Mouse (Mus musculus) G1E (cell line): ENCODE measurements around the gene Plcd3. TPM values are rescaled to one million over a fixed set of nuclear protein-coding genes. Genes with fewer than 3 reads are reported as not detected.

Experiments
- ATAC-seq: 2 replicates; pipeline ENCODE4 v1.8.0; 2016; ENCODE audit warnings: mild to moderate bottlenecking; ENCODE audit not compliant: insufficient number of reproducible peaks, poor library complexity, low FRiP score, severe bottlenecking; ENCODE audit errors: extremely low read depth
- DNase-seq: peaks from one replicate; pipeline ENCODE4 v3.0.0; 2012; ENCODE audit warnings: low spot score
- H3K27me3 ChIP-seq: 2 replicates; pipeline ENCODE4 v1.6.1; 2012; ENCODE audit warnings: mild to moderate bottlenecking, low read length, inconsistent platforms; ENCODE audit not compliant: insufficient read depth
- H3K36me3 ChIP-seq: replicated peaks from 2 replicates; pipeline ENCODE3; 2012; ENCODE audit warnings: mild to moderate bottlenecking, inconsistent platforms
- H3K4me1 ChIP-seq: 2 replicates; pipeline ENCODE4 v1.6.1; 2012; ENCODE audit warnings: low read depth, low read length, inconsistent platforms, mixed read lengths; ENCODE audit not compliant: insufficient read depth
- H3K4me3 ChIP-seq: 2 replicates; pipeline ENCODE4 v1.5.1; 2012; ENCODE audit warnings: low read depth, mild to moderate bottlenecking, inconsistent platforms, low read length, moderate library complexity, mixed read lengths
- H3K9me3 ChIP-seq: replicated peaks from 2 replicates; pipeline ENCODE4 v1.6.1; 2012; ENCODE audit warnings: inconsistent platforms
- CTCF ChIP-seq: IDR thresholded peaks from 2 replicates; pipeline ENCODE4 v1.5.1; 2012; ENCODE audit warnings: low read depth, low read length, inconsistent platforms, mixed read lengths
- GATA1 ChIP-seq: IDR thresholded peaks from 2 replicates; pipeline ENCODE4 v1.6.1; 2012; ENCODE audit warnings: borderline replicate concordance, low read length, inconsistent platforms, mixed read lengths
- GATA2 ChIP-seq: IDR thresholded peaks from 2 replicates; pipeline ENCODE4 v1.6.1; 2012; ENCODE audit warnings: low read depth, low read length, inconsistent platforms, borderline replicate concordance
- POLR2AphosphoS5 ChIP-seq: IDR thresholded peaks from 2 replicates; pipeline ENCODE4 v1.6.1; 2012; ENCODE audit warnings: low read depth, low read length, inconsistent platforms; ENCODE audit not compliant: insufficient replicate concordance
- TAL1 ChIP-seq: conservative IDR thresholded peaks from 2 replicates; pipeline ENCODE4 v1.6.1; 2012; ENCODE audit warnings: low read depth, low read length, inconsistent platforms, mixed read lengths
- polyA plus RNA-seq: library from polyadenylated mRNA; stranded (reverse); fragments of >175 nt; gene quantifications from 2 replicates; pipeline ENCODE4 v1.2.3, GENCODE M21; 2012
- total RNA-seq, 2 experiments: library from RNA; stranded (forward) in 1 of 2; stranded (reverse) in 1 of 2; fragments of 200-1000 nt in 1 of 2; fragments of >200 nt in 1 of 2; fragmentation: Nextera tagmentation in 1 of 2; gene quantifications; 2 replicates each; pipeline ENCODE4 v1.2.3; 2014 to 2017

Plcd3 gene
- total and polyA plus RNA-seq, 3 experiments = 0.11 TPM; not detected in 2

DNA sequence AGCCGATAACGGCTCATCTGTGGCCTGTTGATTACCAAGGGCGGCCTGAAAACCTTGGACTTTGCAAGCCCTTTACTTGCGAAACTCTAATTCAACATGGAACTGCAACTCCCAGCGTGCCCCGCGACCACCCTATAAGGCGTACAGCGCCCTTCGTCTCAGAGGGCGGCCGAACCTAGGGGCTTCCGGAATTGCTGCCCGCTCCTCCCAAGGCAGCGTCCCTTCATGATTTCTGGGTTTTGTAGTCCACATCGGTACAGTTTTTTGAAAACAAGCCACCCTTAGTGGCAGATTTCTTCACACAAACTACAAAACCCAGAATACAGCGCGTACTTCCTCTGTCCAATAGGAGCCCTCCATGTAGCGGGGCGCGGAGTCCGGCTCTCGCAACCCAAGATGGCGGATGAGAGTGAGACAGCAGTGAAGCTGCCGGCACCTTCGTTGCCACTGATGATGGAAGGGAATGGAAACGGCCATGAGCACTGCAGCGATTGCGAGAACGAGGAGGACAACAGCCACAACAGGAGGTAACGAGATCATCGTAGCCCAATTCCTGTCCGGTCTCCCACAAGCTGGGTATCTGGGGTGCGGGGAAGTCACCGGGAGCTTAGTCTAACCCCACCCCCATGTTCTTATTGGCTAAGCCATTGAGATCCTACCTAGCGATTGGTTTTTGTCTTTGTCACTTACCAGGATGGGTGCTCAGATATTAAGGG lies 73.1 kb downstream of the Plcd3 start, which contains the start of the genes Nmt1 and Dcakd:
Nmt1 (plus strand) TSS at position 15 of the 716 bp plus-strand sequence.
Dcakd (minus strand) TSS at position 158 of the 716 bp plus-strand sequence.
- H3K4me1 ChIP-seq = peaks cover 41% of the 10 kb centered on the region

DNA sequence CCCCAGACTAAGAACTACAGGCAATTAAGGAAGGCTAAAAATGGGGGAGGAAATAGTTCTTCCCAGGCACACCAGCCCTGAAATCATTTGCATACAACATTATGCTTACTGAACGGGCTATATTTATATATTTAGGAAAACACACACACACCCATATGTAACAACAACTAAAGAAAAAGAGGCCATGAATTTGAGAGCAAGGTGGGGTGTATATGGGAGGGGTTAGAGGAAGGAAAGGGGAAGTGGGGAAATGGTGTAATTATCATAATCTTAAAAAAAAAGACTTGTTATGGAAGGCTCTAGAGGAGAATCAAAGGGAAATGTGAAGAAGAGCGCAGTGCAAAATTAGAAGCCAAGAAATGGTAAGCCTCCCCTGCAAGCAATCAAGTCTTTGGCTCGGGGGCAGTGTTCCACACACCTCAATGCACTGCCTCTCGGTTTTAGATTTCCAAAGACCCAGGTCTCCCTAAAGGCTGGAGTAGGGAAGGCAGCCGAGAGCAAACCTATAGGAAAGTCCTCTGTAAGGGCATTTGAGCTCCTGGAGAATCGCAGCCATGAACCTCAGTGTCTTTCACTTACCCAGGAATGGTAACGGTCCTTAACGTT lies 73.8 kb downstream of the Plcd3 start:
- Histone ChIP-seq H3K9me3 (no peaks in the 10 kb centered on the region), H3K36me3 (peaks cover 64% of the 10 kb centered on the region), H3K4me1 (peaks cover 39% of the 10 kb centered on the region), H3K4me3 (peak overlapping the region; percentile 81), H3K27me3 (no peaks in the 10 kb centered on the region)
- TF ChIP-seq GATA1 (no peak), POLR2AphosphoS5 (no peak), CTCF (no peak), TAL1 (no peak), GATA2 (no peak)
- DNase-seq (peak; percentile 22), ATAC-seq (no peak)

More for the DNA sequence above, 73.1 kb downstream of the Plcd3 start, which contains the start of the genes Nmt1 and Dcakd:
- ATAC-seq (peak; percentile 91), DNase-seq (peak; percentile 88)
- H3K27me3 ChIP-seq = no peaks in the 10 kb centered on the region
- H3K9me3 ChIP-seq = no peaks in the 10 kb centered on the region
- H3K36me3 ChIP-seq = peaks cover 64% of the 10 kb centered on the region
- TF ChIP-seq CTCF = no peak
- TF ChIP-seq POLR2AphosphoS5 = no peak
- no peak for TF ChIP-seq GATA2
- no peak for TF ChIP-seq TAL1
- no peak for TF ChIP-seq GATA1
- H3K4me3 ChIP-seq = peak within 1 kb of the TSS; percentile 81

DNA sequence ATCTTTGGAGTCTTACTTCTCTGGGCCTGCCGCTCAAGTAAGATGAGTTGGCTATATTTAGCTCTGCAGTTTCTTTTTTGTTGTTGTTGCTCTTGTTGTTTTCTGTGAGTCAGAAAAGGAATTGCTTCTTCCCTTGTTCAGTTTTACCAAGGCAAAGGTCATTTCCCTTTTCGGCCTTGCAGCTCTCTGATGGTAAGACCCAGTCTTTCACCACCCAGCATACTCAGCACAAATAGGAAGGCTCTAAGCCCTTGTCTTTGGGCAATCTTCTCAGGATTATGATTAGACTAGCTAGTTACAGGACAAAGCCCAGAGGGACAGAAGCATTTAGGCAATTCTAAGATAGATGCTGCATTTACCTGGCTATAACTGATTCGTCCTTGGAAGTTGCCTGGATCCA lies 74.6 kb downstream of the Plcd3 start:
- no peak for ATAC-seq
- no peak for DNase-seq
- Histone ChIP-seq H3K4me1 (peaks cover 36% of the 10 kb centered on the region), H3K9me3 (no peaks in the 10 kb centered on the region), H3K27me3 (no peaks in the 10 kb centered on the region), H3K4me3 (peak overlapping the region; percentile 81), H3K36me3 (peaks cover 64% of the 10 kb centered on the region)
- TF ChIP-seq POLR2AphosphoS5 (no peak), GATA1 (no peak)

DNA sequence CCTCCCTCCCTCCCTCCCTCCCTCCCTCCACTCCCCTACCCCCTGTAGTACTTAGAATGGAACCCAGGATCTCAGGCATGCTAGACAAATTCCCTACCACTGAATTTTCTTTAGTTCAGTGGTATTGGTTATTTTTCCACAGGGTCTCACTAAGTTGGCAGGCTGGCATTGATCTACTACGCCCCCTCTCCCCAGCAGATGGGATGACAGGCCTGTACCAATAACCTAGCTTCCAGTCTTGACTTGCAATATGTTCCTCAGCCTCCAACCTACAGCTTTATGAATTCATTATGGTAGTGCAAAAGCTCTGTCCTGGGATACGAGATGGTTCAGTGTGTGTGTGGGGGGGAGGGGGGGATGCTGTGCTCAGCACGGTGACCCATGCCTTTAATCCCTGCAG lies 77.5 kb downstream of the Plcd3 start:
- DNase-seq (no peak), ATAC-seq (no peak)
- H3K9me3 ChIP-seq = no peaks in the 10 kb centered on the region
- H3K4me3 ChIP-seq = no peak overlapping the region
- TF ChIP-seq POLR2AphosphoS5 = no peak
- no peak for TF ChIP-seq GATA1
- TF ChIP-seq TAL1 = no peak
- TF ChIP-seq GATA2 = no peak
- no peak for TF ChIP-seq CTCF
- H3K4me1 ChIP-seq = peaks cover 23% of the 10 kb centered on the region
- H3K36me3 ChIP-seq = peaks cover 74% of the 10 kb centered on the region
- H3K27me3 ChIP-seq = no peaks in the 10 kb centered on the region

DNA sequence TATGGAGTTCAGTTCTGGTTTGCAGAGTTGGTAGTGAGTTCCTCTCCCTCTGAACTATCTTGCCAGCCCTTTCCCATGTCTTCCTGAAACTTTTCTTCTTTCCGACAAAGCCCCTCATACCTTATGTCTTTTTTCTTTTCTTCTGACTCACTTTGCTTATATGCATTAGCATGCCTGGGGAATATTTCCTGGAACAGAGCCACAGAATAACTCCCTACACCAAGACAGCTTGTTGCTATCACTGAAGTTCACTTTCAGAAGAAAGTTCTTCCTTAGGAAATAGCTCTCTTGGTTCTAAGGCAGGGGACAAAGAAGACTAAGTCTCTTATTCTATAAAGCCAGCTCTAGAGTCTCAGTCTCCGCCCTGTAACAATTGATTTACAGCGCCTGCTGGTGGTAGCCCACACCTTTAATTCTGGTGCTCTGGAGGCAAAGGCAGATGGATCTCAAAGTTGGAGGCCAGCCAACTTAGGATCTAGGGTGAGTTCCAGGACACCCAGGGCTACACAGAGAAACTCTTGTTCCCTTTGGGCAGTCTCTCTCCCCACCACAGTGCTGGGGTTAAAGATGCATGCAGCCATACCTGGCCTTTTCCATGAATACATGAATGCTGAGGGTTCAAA lies 80.6 kb downstream of the Plcd3 start:
- H3K36me3 ChIP-seq = peaks cover 68% of the 10 kb centered on the region
- peaks cover 21% of the 10 kb centered on the region for H3K4me1 ChIP-seq
- no peaks in the 10 kb centered on the region for H3K27me3 ChIP-seq
- no peak overlapping the region for H3K4me3 ChIP-seq
- no peak for DNase-seq
- no peak for ATAC-seq
- H3K9me3 ChIP-seq = no peaks in the 10 kb centered on the region
- TF ChIP-seq CTCF (no peak), POLR2AphosphoS5 (no peak), GATA2 (no peak), GATA1 (no peak), TAL1 (no peak)

Other genes with a start within 250 kb of the Plcd3 start
- gene Eftud2, start 220.7 kb downstream of the Plcd3 start, total RNA-seq (2014; fragmentation: Nextera tagmentation) = 109 and 134 TPM in 2 replicates
- 171 and 175 TPM in 2 replicates for gene Eftud2, start 220.7 kb downstream of the Plcd3 start, total RNA-seq (2017)
- gene Eftud2, start 220.7 kb downstream of the Plcd3 start, polyA plus RNA-seq = 257 and 335 TPM in 2 replicates
- gene Ccdc103, start 220.5 kb downstream of the Plcd3 start, total RNA-seq (2014; fragmentation: Nextera tagmentation) = 0.87 TPM in 1 of 2 replicates, not detected in the other
- gene Ccdc103, start 220.5 kb downstream of the Plcd3 start, total RNA-seq (2017) = 0.23 and 0.87 TPM in 2 replicates
- 0.09 TPM in 1 of 2 replicates, not detected in the other for gene Ccdc103, start 220.5 kb downstream of the Plcd3 start, polyA plus RNA-seq
- not detected in 2 replicates for gene Fam187a, start 216.5 kb downstream of the Plcd3 start, total RNA-seq (2014; fragmentation: Nextera tagmentation)
- gene Fam187a, start 216.5 kb downstream of the Plcd3 start, total RNA-seq (2017) = 0.16 TPM in 1 of 2 replicates, not detected in the other
- gene Fam187a, start 216.5 kb downstream of the Plcd3 start, polyA plus RNA-seq = not detected in 2 replicates
- not detected in 2 replicates for gene Gfap, start 200.7 kb downstream of the Plcd3 start, total RNA-seq (2014; fragmentation: Nextera tagmentation)
- 0.06 TPM in 1 of 2 replicates, not detected in the other for gene Gfap, start 200.7 kb downstream of the Plcd3 start, total RNA-seq (2017)
- not detected in 2 replicates for gene Gfap, start 200.7 kb downstream of the Plcd3 start, polyA plus RNA-seq
- 58.4 and 76.2 TPM in 2 replicates for gene Kif18b, start 176.5 kb downstream of the Plcd3 start, total RNA-seq (2014; fragmentation: Nextera tagmentation)
- 25.5 and 28.1 TPM in 2 replicates for gene Kif18b, start 176.5 kb downstream of the Plcd3 start, total RNA-seq (2017)
- 35.3 and 42.6 TPM in 2 replicates for gene Kif18b, start 176.5 kb downstream of the Plcd3 start, polyA plus RNA-seq
- gene C1ql1, start 155.0 kb downstream of the Plcd3 start, total RNA-seq (2014; fragmentation: Nextera tagmentation) = not detected in 2 replicates
- gene C1ql1, start 155.0 kb downstream of the Plcd3 start, total RNA-seq (2017) = not detected in 2 replicates
- not detected in 2 replicates for gene C1ql1, start 155.0 kb downstream of the Plcd3 start, polyA plus RNA-seq
- 54.2 and 83.8 TPM in 2 replicates for gene Nmt1, start 73.5 kb downstream of the Plcd3 start, total RNA-seq (2014; fragmentation: Nextera tagmentation)
- 40.0 and 51.2 TPM in 2 replicates for gene Nmt1, start 73.5 kb downstream of the Plcd3 start, total RNA-seq (2017)
- 5.9 and 9.2 TPM in 2 replicates for gene Nmt1, start 73.5 kb downstream of the Plcd3 start, polyA plus RNA-seq
- 87.1 and 95.3 TPM in 2 replicates for gene Dcakd, start 73.3 kb downstream of the Plcd3 start, total RNA-seq (2014; fragmentation: Nextera tagmentation)
- gene Dcakd, start 73.3 kb downstream of the Plcd3 start, total RNA-seq (2017) = 31.1 and 36.4 TPM in 2 replicates
- 191 and 199 TPM in 2 replicates for gene Dcakd, start 73.3 kb downstream of the Plcd3 start, polyA plus RNA-seq
- 16.9 and 32.7 TPM in 2 replicates for gene Acbd4, start within 50 bp of the Plcd3 start, total RNA-seq (2014; fragmentation: Nextera tagmentation)
- gene Acbd4, start within 50 bp of the Plcd3 start, total RNA-seq (2017) = 11.9 and 19.2 TPM in 2 replicates
- gene Acbd4, start within 50 bp of the Plcd3 start, polyA plus RNA-seq = 22.1 and 23.2 TPM in 2 replicates
- 13.2 and 16.6 TPM in 2 replicates for gene Hexim1, start 14.6 kb upstream of the Plcd3 start, total RNA-seq (2014; fragmentation: Nextera tagmentation)
- 36.7 and 39.4 TPM in 2 replicates for gene Hexim1, start 14.6 kb upstream of the Plcd3 start, total RNA-seq (2017)
- gene Hexim1, start 14.6 kb upstream of the Plcd3 start, polyA plus RNA-seq = 21.2 and 25.7 TPM in 2 replicates
- gene Hexim2, start 30.8 kb upstream of the Plcd3 start, total RNA-seq (2014; fragmentation: Nextera tagmentation) = 6.1 and 12.7 TPM in 2 replicates
- gene Hexim2, start 30.8 kb upstream of the Plcd3 start, total RNA-seq (2017) = 8.6 and 9.0 TPM in 2 replicates
- 11.7 and 13.7 TPM in 2 replicates for gene Hexim2, start 30.8 kb upstream of the Plcd3 start, polyA plus RNA-seq
- gene Fmnl1, start 69.4 kb upstream of the Plcd3 start, total RNA-seq (2014; fragmentation: Nextera tagmentation) = 2.7 TPM in 1 of 2 replicates, not detected in the other
- 0.23 TPM in 1 of 2 replicates, not detected in the other for gene Fmnl1, start 69.4 kb upstream of the Plcd3 start, total RNA-seq (2017)
- 0.02 and 0.07 TPM in 2 replicates for gene Fmnl1, start 69.4 kb upstream of the Plcd3 start, polyA plus RNA-seq
- gene 1700023F06Rik, start 106.9 kb upstream of the Plcd3 start, total RNA-seq (2014; fragmentation: Nextera tagmentation) = not detected in 2 replicates
- gene 1700023F06Rik, start 106.9 kb upstream of the Plcd3 start, total RNA-seq (2017) = not detected in 2 replicates
- gene 1700023F06Rik, start 106.9 kb upstream of the Plcd3 start, polyA plus RNA-seq = not detected in 2 replicates
- gene Spata32, start 116.8 kb upstream of the Plcd3 start, total RNA-seq (2014; fragmentation: Nextera tagmentation) = not detected in 2 replicates
- 0.16 TPM in 1 of 2 replicates, not detected in the other for gene Spata32, start 116.8 kb upstream of the Plcd3 start, total RNA-seq (2017)
- not detected in 2 replicates for gene Spata32, start 116.8 kb upstream of the Plcd3 start, polyA plus RNA-seq
- 10.1 and 10.8 TPM in 2 replicates for gene Map3k14, start 165.8 kb upstream of the Plcd3 start, total RNA-seq (2014; fragmentation: Nextera tagmentation)
- 3.3 and 4.9 TPM in 2 replicates for gene Map3k14, start 165.8 kb upstream of the Plcd3 start, total RNA-seq (2017)
- 9.4 and 10.8 TPM in 2 replicates for gene Map3k14, start 165.8 kb upstream of the Plcd3 start, polyA plus RNA-seq